Mouse (Mus musculus) gastrocnemius, adult 2 months (tissue): ENCODE data around the gene Dok5. TPM values are rescaled to one million over a fixed set of nuclear protein-coding genes. Genes with fewer than 3 reads are reported as not detected.

Experiments used
- DNase-seq: peaks from one replicate; pipeline ENCODE4 v3.0.0; 2022
- H3K27ac ChIP-seq: fragments of 200-600 bp; 2 replicates; pipeline ENCODE4 v1.8.1; 2022; ENCODE audit warnings: mild to moderate bottlenecking
- H3K4me3 ChIP-seq: fragments of 200-600 bp; 2 replicates; pipeline ENCODE4 v1.8.1; 2022; ENCODE audit warnings: mild to moderate bottlenecking, moderate library complexity
- CTCF ChIP-seq: fragments of 200-600 bp; IDR thresholded peaks from 2 replicates; pipeline ENCODE4 v1.8.1; 2022; ENCODE audit warnings: antibody characterized with exemption, mild to moderate bottlenecking, moderate library complexity
- intact Hi-C: fragments of 180-260 bp; cut with DNase I; formaldehyde crosslinking; loops from one replicate; pipeline ENCODE4 v1.15.1; 2025
- total RNA-seq, 2 experiments: library from RNA; stranded (reverse); gene quantifications; 2 replicates each; pipeline ENCODE4 v1.2.3; 2021

The Dok5 gene
- total RNA-seq, 2 experiments from 2014 or later: 2.9 to 3.8 TPM

DNA sequence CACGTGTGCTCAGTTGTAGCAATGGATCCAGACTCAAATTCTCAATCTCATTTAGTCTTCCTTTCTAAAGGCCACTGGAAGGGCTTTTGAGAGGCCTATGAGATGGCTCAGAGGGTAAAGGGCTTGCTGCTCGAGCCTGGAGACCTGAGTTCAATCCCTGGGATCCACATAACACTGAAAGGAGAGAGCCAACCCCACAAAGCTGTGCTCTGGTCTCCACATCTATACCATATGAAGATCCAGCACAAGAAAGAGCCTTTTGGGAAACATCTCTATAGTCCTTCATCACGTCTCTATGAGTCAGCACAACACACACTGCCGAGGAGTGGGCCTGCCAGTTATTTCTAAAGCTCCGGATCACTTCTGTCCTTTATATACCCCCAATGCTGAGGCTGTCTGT is 5.8 kb upstream of the Dok5 start:
- no peak for TF ChIP-seq CTCF
- DNase-seq: no peak
- Histone ChIP-seq H3K4me3 (no peak overlapping the region), H3K27ac (no peak overlapping the region)
- intact Hi-C loops: no loop called here

DNA sequence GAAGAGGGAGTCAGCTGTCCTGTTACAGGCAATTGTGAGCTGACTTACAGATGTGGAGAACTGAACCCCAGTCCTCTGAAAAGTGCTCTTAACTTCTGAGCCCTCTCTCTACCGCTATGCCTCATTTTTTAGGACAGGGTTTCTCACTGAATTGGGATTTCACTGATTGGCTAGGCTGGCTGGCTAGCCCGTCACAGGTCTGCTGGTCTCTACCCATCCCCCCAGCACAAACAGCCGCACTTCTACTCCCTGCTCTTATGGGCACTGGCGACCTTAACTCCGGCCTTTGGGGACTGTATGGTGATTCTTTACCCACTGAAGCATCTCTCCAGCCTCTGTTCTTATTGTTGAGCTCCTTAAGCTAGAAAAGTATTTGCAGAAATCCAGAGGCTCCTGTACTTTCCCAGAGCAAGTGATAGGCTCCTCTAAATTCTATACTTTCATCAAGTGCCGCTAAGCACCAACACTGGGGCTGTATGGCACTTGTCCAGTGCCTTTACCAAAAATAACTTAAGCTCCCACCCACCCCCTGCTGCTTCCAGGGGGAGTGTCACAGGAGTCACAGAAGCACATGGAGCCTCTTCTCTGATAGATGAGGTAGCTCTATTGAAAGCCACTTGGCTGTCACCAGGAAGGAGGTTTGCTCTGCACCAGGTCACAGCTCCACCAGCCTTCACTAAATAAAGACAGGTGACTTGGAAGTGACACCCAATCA is 4.5 kb upstream of the Dok5 start:
- DNase-seq: no peak
- intact Hi-C loops: no loop called here
- H3K4me3 ChIP-seq: no peak overlapping the region
- H3K27ac ChIP-seq: no peak overlapping the region
- TF ChIP-seq CTCF: no peak

DNA sequence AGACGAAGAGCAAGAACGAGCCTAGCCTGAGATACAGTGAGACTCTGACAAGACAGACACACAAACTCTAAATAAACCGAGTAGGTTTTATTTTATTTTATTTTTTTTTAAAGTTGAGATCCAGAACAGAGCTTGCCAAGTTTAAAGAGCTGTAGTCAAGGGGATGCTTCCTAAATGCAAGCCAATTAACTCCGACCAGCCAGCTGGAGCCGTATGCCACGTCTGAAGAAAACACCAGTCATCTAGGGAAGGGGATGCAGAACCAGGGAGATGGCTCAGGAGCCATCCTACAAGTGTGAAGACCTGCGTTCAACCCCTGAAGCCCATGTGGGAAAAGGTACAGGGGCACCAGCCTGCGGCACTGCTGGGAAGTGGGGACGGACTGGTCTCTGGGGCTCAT is 2.7 kb upstream of the Dok5 start:
- H3K27ac ChIP-seq: no peak overlapping the region
- no peak overlapping the region for H3K4me3 ChIP-seq
- DNase-seq: no peak
- intact Hi-C loops: no loop called here
- TF ChIP-seq CTCF: no peak

DNA sequence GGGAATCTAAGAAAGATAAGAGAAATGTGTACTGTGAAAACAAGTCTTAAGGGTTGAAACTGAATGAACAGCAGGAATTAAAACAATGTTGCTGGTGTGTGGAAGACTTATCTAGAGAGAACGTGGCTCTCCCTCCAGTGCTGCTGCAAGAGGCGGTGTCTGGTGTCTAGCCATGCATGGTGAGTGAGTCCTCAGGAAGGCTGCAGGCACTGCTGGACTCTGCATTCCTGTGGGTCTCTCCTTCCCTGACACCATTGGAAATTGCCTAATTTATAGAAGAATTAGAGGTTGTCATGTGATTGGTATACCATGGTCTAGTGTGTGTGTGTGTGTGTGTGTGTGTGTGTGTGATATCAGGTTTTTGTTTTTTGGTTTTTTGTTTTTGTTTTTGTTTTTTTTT is 1.9 kb upstream of the Dok5 start:
- no peak for TF ChIP-seq CTCF
- intact Hi-C loops: no loop called here
- no peak for DNase-seq
- H3K4me3 ChIP-seq: no peak overlapping the region
- no peak overlapping the region for H3K27ac ChIP-seq

DNA sequence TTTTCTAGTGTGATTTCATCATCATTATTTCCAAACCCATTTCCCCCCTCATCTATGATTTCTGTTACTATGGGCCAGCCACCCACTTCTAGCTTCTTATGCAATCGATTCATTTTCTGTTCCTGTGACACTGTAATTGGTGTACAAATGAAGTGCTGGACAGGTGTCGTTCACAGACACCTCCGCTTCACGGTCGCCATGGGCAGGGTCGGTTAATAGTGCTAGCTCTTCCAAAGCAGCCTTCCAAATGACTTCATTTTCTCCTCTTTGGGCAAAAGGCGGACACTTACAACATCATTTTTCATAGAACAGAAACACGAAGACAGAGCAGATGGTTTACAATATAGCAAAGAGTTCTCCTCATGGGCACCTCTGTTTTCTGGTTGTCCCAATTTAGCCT is 1.5 kb upstream of the Dok5 start:
- TF ChIP-seq CTCF: no peak
- intact Hi-C loops: no loop called here
- no peak overlapping the region for H3K27ac ChIP-seq
- DNase-seq: no peak
- H3K4me3 ChIP-seq: no peak overlapping the region

DNA sequence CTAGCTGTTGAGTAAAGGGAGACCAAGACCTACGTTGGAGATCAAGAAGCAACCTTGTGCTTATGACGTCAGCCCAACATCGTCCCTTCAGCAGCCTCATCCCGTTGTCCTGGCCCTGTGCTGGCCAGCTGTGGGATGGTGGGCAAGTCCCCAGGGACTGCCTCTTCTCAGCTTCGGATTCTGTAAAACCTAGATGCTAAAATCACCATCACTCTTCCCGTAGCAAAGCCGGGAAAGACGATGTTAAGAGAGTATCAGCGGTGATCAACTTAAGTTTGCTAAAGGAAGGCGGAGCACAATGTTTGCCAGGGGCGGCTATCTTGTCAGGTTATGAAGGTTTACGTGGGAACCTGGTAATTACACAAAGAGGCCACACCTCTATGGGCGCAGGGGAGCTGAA is 826 bp upstream of the Dok5 start:
- no peak for DNase-seq
- TF ChIP-seq CTCF: no peak
- H3K4me3 ChIP-seq: no peak overlapping the region
- no peak overlapping the region for H3K27ac ChIP-seq
- intact Hi-C loops: no loop called here

DNA sequence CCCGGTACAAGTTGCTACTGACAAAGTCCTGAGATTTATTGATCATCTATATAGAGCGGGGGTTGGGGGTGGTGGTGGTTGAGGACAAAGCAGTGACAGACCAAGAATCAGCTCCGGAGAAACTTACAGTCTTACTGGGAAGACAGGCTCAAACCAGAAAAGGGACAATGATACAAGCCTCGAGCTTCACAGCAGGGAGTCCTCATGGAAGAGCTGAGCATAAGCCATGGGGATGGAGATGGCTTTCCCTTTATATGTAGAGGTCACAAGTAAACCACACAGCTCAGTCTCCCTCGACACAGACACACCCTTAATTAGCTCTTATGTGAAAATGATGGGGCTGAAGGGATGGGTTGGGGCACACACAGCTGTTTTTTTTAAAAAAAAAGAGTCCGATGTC is 402 bp upstream of the Dok5 start:
- intact Hi-C loops: no loop called here
- H3K27ac ChIP-seq: no peak overlapping the region
- peak overlapping the region; percentile 76 for H3K4me3 ChIP-seq
- DNase-seq: no peak
- no peak for TF ChIP-seq CTCF

DNA sequence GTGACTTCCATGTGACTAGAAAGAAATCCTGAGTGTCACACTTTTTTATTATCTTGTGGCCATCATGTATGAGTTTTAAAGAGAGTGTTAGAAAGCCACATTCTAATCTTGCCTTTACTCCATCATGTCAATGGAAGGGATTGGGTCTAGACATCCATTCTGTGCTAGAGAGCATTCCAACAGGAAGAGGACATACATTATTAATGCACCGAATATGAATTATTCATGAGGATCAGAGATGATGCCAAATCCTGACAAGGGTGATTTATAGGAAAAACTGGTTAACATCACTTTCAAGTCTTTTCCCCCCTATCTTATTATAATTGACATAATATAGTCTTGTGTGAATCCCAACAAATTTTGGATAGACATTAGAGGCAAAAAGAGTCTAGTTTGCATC is 2.1 kb downstream of the Dok5 start:
- intact Hi-C loops: no loop called here

DNA sequence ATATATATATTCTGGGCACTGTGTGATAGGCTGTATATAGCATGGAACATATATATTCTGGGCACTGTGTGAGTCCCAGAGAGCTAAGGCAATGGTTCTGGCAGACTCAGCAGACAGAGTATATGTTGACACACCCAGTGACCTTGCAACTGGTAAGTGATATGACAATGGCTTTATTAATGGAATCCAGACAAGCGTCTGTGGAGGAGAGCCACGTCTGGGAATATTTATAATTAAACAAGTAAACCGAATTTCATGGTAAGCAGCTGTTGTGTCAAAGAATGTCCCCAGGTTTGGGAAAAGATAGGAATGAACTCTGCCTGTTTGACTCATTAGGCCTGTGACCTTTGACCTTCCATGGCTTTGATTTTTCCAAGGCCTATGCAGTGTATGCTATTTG is 2.8 kb downstream of the Dok5 start:
- no peak overlapping the region for H3K4me3 ChIP-seq
- no peak for TF ChIP-seq CTCF
- H3K27ac ChIP-seq: no peak overlapping the region
- intact Hi-C loops: no loop called here
- no peak for DNase-seq

More for the DNA sequence above, 2.1 kb downstream of the Dok5 start:
- no peak for DNase-seq
- Histone ChIP-seq H3K27ac (no peak overlapping the region), H3K4me3 (no peak overlapping the region)
- TF ChIP-seq CTCF: no peak

DNA sequence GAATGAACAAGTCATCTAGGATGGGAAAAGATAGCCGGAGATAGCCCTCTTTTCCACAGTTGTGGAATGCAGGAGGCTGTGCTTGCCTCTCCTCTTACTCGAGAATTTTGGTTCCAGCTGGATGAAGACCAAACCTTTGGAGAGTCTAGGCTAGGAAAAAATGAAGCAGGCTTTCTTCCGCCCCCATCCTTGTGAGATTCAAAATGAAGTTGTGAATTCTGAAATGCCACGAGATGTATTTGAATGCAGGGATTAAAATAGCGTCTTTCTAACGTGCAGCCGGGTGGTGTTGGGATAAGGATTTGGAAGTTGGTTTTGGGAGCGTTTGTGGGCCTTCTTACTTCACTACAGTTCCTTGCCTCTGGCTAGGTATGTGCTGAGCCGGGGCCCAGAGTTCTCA is 6.8 kb downstream of the Dok5 start:
- no peak for TF ChIP-seq CTCF
- H3K27ac ChIP-seq: no peak overlapping the region
- intact Hi-C loops: loop anchor here (5.0 kb wide), 1 partner anchor 114 kb away; no protein-coding TSS in a partner anchor
- no peak overlapping the region for H3K4me3 ChIP-seq
- no peak for DNase-seq

DNA sequence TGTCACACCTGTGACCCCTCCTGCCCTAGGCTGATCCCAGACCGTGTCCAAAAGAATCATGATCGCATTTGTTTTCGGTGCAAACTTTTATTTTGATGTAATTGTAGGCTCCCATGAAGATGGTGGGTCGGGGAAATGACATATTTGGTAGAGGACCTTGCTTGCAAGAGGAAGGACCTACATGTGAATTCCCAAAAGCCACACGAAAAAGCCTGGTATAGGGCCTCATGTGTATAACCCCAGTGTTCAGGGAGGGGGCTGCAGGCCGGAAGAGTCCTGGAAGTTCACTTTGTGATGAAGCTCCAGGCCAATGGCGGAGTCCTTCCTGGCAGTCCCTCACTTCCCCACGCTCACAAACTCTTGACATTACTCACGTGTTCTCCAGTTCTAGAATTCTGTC is 7.3 kb downstream of the Dok5 start:
- Histone ChIP-seq H3K27ac (no peak overlapping the region), H3K4me3 (no peak overlapping the region)
- no peak for TF ChIP-seq CTCF
- intact Hi-C loops: loop anchor here (5.0 kb wide), 1 partner anchor 113 kb away; no protein-coding TSS in a partner anchor
- no peak for DNase-seq

DNA sequence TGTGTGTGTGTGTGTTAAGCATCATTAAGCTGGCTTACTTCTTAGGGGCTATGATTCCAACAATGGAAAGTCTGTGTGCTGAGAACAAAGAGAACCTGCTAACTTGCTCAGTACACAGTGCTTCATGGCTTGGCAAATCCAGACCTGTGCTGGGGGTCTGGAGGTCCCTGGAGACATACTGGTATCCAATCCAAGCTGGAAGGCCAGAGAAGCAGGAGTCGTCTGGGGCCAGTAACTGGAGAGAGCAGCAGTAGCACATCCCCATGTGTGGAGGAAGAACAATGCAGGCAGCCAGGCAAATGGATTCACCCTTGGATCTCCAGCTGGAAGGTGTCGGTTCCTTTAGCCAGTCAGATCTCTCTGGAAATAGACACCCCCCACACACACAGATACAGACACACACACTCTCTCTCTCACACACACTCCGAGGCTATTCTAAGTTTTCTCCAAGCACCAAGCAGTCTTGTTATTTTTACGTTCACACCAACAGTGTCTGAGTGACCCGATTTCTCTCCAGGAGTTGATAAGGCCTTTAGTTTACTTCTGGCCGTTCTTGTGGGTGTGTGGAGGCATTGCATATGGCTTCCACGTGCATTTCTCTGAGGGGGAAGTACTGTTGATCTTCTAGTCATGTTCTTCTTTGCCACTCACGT is 8.2 kb downstream of the Dok5 start:
- intact Hi-C loops: loop anchor here (5.0 kb wide), 1 partner anchor 112 kb away; no protein-coding TSS in a partner anchor
- no peak overlapping the region for H3K27ac ChIP-seq
- no peak for TF ChIP-seq CTCF
- H3K4me3 ChIP-seq: no peak overlapping the region
- no peak for DNase-seq

DNA sequence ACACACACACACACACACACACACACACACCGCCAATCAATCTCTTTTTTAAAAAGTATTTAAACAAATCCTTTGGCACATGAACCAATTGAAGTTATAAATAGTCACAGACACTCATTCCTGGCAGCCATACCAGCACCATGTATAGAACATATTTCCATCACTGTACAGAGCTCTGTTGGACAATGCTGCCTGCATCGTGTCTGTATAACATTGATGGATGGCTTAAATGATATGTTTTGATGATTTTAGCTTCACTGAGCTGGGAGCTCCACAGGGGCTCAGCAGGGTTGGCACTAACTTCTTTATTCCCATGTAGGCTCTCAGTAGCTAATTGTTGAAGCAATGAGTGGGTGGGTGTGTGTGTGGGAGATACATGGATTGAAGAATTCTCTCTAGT is 11.9 kb downstream of the Dok5 start:
- no peak overlapping the region for H3K4me3 ChIP-seq
- no peak for TF ChIP-seq CTCF
- no peak overlapping the region for H3K27ac ChIP-seq
- intact Hi-C loops: no loop called here
- DNase-seq: no peak

DNA sequence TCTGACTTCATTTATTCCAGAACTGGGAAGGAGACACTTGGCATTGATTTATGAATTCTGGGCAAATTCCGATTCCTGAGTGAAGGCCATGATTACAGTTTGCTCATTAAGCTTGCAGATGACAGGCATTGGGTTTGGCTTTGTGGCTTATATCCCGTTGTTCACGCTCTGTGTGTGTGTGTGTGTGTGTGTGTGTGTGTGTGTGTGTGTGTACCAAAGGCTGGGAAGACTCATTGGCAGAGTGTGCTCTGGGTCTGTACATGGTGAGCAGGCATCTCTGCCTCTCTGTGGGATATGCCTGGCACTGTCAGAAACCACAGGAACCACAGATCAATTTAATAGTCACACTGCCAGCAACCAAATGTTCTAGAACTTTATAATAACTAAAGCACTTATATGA is 17.3 kb downstream of the Dok5 start:
- DNase-seq: no peak
- TF ChIP-seq CTCF: no peak
- no peak overlapping the region for H3K4me3 ChIP-seq
- no peak overlapping the region for H3K27ac ChIP-seq
- intact Hi-C loops: no loop called here
